Comparison of ENCODE assay signal across 8 mouse cellular contexts in genomic region chr3:108537303-108537702, GRCm38 (mm10). TPM values are rescaled to one million over a fixed set of nuclear protein-coding genes. Genes with fewer than 3 reads are reported as not detected.
DNase-seq lines count a peak whose midpoint lies in the region; ATAC-seq lines count a peak whose summit lies in the region.

No protein-coding gene starts in this region.

- no peaks in the 10 kb centered on the region for H3K36me3 ChIP-seq in forebrain, embryonic 10.5 days (replicated peaks)
- no peaks in the 10 kb centered on the region for H3K36me3 ChIP-seq in heart, embryonic 15.5 days
- no peaks in the 10 kb centered on the region for H3K36me3 ChIP-seq in liver, embryonic 13.5 days
- no peaks in the 10 kb centered on the region for H3K36me3 ChIP-seq in stomach, embryonic 15.5 days

- peak overlapping the region; percentile 82 for H3K4me2 ChIP-seq in heart, embryonic 15.5 days
- H3K4me2 ChIP-seq in liver, embryonic 13.5 days: peak overlapping the region; percentile 34
- peak overlapping the region; percentile 57 for H3K4me2 ChIP-seq in stomach, embryonic 15.5 days

- no peaks in the 10 kb centered on the region for H3K9me3 ChIP-seq in forebrain, embryonic 10.5 days
- no peaks in the 10 kb centered on the region for H3K9me3 ChIP-seq in heart, embryonic 15.5 days (replicated peaks)
- H3K9me3 ChIP-seq in liver, embryonic 13.5 days (replicated peaks): no peaks in the 10 kb centered on the region
- no peaks in the 10 kb centered on the region for H3K9me3 ChIP-seq in stomach, embryonic 15.5 days

- DNase-seq in c-Kit-negative CD71-positive TER-119-positive erythroid progenitor cells, embryonic 14.5 days (ENCODE audit: low read depth, low spot score): peak; percentile 62
- DNase-seq in forebrain, embryonic 10.5 days (ENCODE audit: extremely low spot score, low spot score): peak; percentile 86
- DNase-seq in kidney, postnatal 14 days: peak; percentile 87
- DNase-seq in liver, embryonic 13.5 days: peak; percentile 67
- DNase-seq in neural tube, embryonic 10.5 days (ENCODE audit: extremely low spot score, low spot score): peak; percentile 81

- peak overlapping the region; percentile 42 for H3K4me3 ChIP-seq in forebrain, embryonic 10.5 days
- peak overlapping the region; percentile 8; the same call in 1 of the 2 replicates for H3K4me3 ChIP-seq in heart, embryonic 15.5 days
- H3K4me3 ChIP-seq in liver, embryonic 13.5 days (replicated peaks): no peak overlapping the region
- H3K4me3 ChIP-seq in stomach, embryonic 15.5 days (replicated peaks): peak overlapping the region; percentile 19

- WGBS in forebrain, embryonic 10.5 days: 7% methylated on average over 17 of the region's 17 CpGs
- 5% methylated on average over 17 of the region's 17 CpGs for WGBS in heart, embryonic 15.5 days
- WGBS in liver, embryonic 13.5 days (ENCODE audit: insufficient replicate concordance): 5% methylated on average over 17 of the region's 17 CpGs
- 3% methylated on average over 17 of the region's 17 CpGs for WGBS in stomach, embryonic 15.5 days

- peak overlapping the region; percentile 60 for H3K27ac ChIP-seq in forebrain, embryonic 10.5 days
- no peak overlapping the region for H3K27ac ChIP-seq in heart, embryonic 15.5 days
- H3K27ac ChIP-seq in liver, embryonic 13.5 days: no peak overlapping the region
- H3K27ac ChIP-seq in stomach, embryonic 15.5 days: no peak overlapping the region

- peaks cover 34% of the 10 kb centered on the region for H3K27me3 ChIP-seq in forebrain, embryonic 10.5 days (ENCODE audit: poor library complexity, severe bottlenecking)
- H3K27me3 ChIP-seq in heart, embryonic 15.5 days: peaks cover 17% of the 10 kb centered on the region
- H3K27me3 ChIP-seq in liver, embryonic 13.5 days: peaks cover 37% of the 10 kb centered on the region
- H3K27me3 ChIP-seq in stomach, embryonic 15.5 days (replicated peaks): peaks cover 7% of the 10 kb centered on the region; the same call in 1 of the 2 replicates

- peak; percentile 53 for ATAC-seq in CD4-positive, CD25-positive, alpha-beta regulatory T cell, adult 4 months
- ATAC-seq in heart, embryonic 15.5 days (replicated peaks; ENCODE audit: insufficient number of reproducible peaks, insufficient read depth, low FRiP score, low read depth): 0 out of 2 replicates have a peak, but pooled peaks have one; percentile 47
- ATAC-seq in liver, embryonic 13.5 days (ENCODE audit: low read depth): peak; percentile 74
- ATAC-seq in stomach, embryonic 15.5 days (ENCODE audit: insufficient read depth, low FRiP score, low read depth): no peak; the same call in 1 of the 2 replicates

- H3K9ac ChIP-seq in heart, embryonic 15.5 days: no peak overlapping the region
- H3K9ac ChIP-seq in liver, embryonic 13.5 days: no peak overlapping the region
- H3K9ac ChIP-seq in stomach, embryonic 15.5 days: no peak overlapping the region

- peaks cover 18% of the 10 kb centered on the region for H3K4me1 ChIP-seq in forebrain, embryonic 10.5 days
- peaks cover 27% of the 10 kb centered on the region for H3K4me1 ChIP-seq in heart, embryonic 15.5 days (replicated peaks)
- H3K4me1 ChIP-seq in liver, embryonic 13.5 days (replicated peaks): peaks cover 17% of the 10 kb centered on the region
- H3K4me1 ChIP-seq in stomach, embryonic 15.5 days: peaks cover 8% of the 10 kb centered on the region

RNA-seq across cellular contexts. Expression of gene 5330417C22Rik, which starts 1.0 kb away (rescaled TPM):
- polyA plus RNA-seq in CD4-positive, CD25-positive, alpha-beta regulatory T cell, adult 4 months (2017; shearing (Covaris generic)): 1 to 10 TPM in 1 of 2 experiments, under 1 TPM in 1; 0.66 to 1.1 TPM
- 1.1 and 1.2 TPM in 2 replicates for polyA plus RNA-seq in forebrain, embryonic 10.5 days (2016; fragmentation: Nextera tagmentation; extraction: Ambion mirVana)
- polyA plus RNA-seq in heart, embryonic 15.5 days (2015; fragmentation: Nextera tagmentation; extraction: Ambion mirVana): 1.0 and 1.7 TPM in 2 replicates
- polyA plus RNA-seq in liver, embryonic 13.5 days (2015; fragmentation: Nextera tagmentation; extraction: Ambion mirVana): 0.09 and 0.10 TPM in 2 replicates
- polyA plus RNA-seq in stomach, embryonic 15.5 days (2015; fragmentation: Nextera tagmentation; extraction: Ambion mirVana): 33.7 and 45.1 TPM in 2 replicates

RNA-seq across cellular contexts. Expression of gene 1700013F07Rik, which starts 3.4 kb away (rescaled TPM):
- polyA plus RNA-seq in CD4-positive, CD25-positive, alpha-beta regulatory T cell, adult 4 months (2017; shearing (Covaris generic)): under 1 TPM in 1 of 2 experiments, not detected in 1; 0.43 TPM
- polyA plus RNA-seq in forebrain, embryonic 10.5 days (2016; fragmentation: Nextera tagmentation; extraction: Ambion mirVana): 0.29 and 0.42 TPM in 2 replicates
- 0.19 TPM in 1 of 2 replicates, not detected in the other for polyA plus RNA-seq in heart, embryonic 15.5 days (2015; fragmentation: Nextera tagmentation; extraction: Ambion mirVana)
- not detected in 2 replicates for polyA plus RNA-seq in liver, embryonic 13.5 days (2015; fragmentation: Nextera tagmentation; extraction: Ambion mirVana)
- 0.41 and 0.46 TPM in 2 replicates for polyA plus RNA-seq in stomach, embryonic 15.5 days (2015; fragmentation: Nextera tagmentation; extraction: Ambion mirVana)

RNA-seq across cellular contexts. Expression of gene Tmem167b, which starts 25.0 kb away (rescaled TPM):
- 10 to 100 TPM; 29.0 to 38.9 TPM for polyA plus RNA-seq in CD4-positive, CD25-positive, alpha-beta regulatory T cell, adult 4 months (2017; shearing (Covaris generic))
- 36.9 and 37.9 TPM in 2 replicates for polyA plus RNA-seq in forebrain, embryonic 10.5 days (2016; fragmentation: Nextera tagmentation; extraction: Ambion mirVana)
- polyA plus RNA-seq in heart, embryonic 15.5 days (2015; fragmentation: Nextera tagmentation; extraction: Ambion mirVana): 29.7 and 32.5 TPM in 2 replicates
- 13.7 and 18.5 TPM in 2 replicates for polyA plus RNA-seq in liver, embryonic 13.5 days (2015; fragmentation: Nextera tagmentation; extraction: Ambion mirVana)
- polyA plus RNA-seq in stomach, embryonic 15.5 days (2015; fragmentation: Nextera tagmentation; extraction: Ambion mirVana): 38.3 and 40.0 TPM in 2 replicates

RNA-seq across cellular contexts. Expression of gene Taf13, which starts 34.2 kb away (rescaled TPM):
- polyA plus RNA-seq in CD4-positive, CD25-positive, alpha-beta regulatory T cell, adult 4 months (2017; shearing (Covaris generic)): 10 to 100 TPM; 20.4 to 21.2 TPM
- 58.2 and 59.8 TPM in 2 replicates for polyA plus RNA-seq in forebrain, embryonic 10.5 days (2016; fragmentation: Nextera tagmentation; extraction: Ambion mirVana)
- polyA plus RNA-seq in heart, embryonic 15.5 days (2015; fragmentation: Nextera tagmentation; extraction: Ambion mirVana): 24.6 and 24.7 TPM in 2 replicates
- 13.0 and 17.4 TPM in 2 replicates for polyA plus RNA-seq in liver, embryonic 13.5 days (2015; fragmentation: Nextera tagmentation; extraction: Ambion mirVana)
- 43.5 and 44.7 TPM in 2 replicates for polyA plus RNA-seq in stomach, embryonic 15.5 days (2015; fragmentation: Nextera tagmentation; extraction: Ambion mirVana)

RNA-seq across cellular contexts. Expression of gene Wdr47, which starts 53.8 kb away (rescaled TPM):
- 1 to 10 TPM; 5.3 to 6.8 TPM for polyA plus RNA-seq in CD4-positive, CD25-positive, alpha-beta regulatory T cell, adult 4 months (2017; shearing (Covaris generic))
- 14.9 TPM in 2 replicates for polyA plus RNA-seq in forebrain, embryonic 10.5 days (2016; fragmentation: Nextera tagmentation; extraction: Ambion mirVana)
- polyA plus RNA-seq in heart, embryonic 15.5 days (2015; fragmentation: Nextera tagmentation; extraction: Ambion mirVana): 7.0 and 8.8 TPM in 2 replicates
- 1.7 and 1.8 TPM in 2 replicates for polyA plus RNA-seq in liver, embryonic 13.5 days (2015; fragmentation: Nextera tagmentation; extraction: Ambion mirVana)
- polyA plus RNA-seq in stomach, embryonic 15.5 days (2015; fragmentation: Nextera tagmentation; extraction: Ambion mirVana): 10.8 and 11.6 TPM in 2 replicates

Comparison
In these comparisons a context has a peak if more than half of its experiments do, and no peak if none do; other contexts are left out.
1. RNA of gene 5330417C22Rik, which starts 1.0 kb away (polyA plus RNA-seq): 33.7 to 45.1 TPM in stomach, embryonic 15.5 days; 1.1 to 1.2 TPM in forebrain, embryonic 10.5 days, 0.66 to 1.1 TPM in CD4-positive, CD25-positive, alpha-beta regulatory T cell, adult 4 months, 1.0 to 1.7 TPM in heart, embryonic 15.5 days and 0.09 to 0.10 TPM in liver, embryonic 13.5 days; every median in the first group is over 10 times any median in the second.
2. Peak in every context shown above with its lines, with median percentiles within 50 percentile points of each other: DNase-seq and H3K4me2 ChIP-seq.